ENCODE assay signal across 8 mouse cellular contexts in genomic region chr6:17177153-17177552, GRCm38 (mm10).
DNase-seq lines count a peak whose midpoint lies in the region; ATAC-seq lines count a peak whose summit lies in the region.
"Had no signal": no experiment of that assay in that cellular context is flagged by ENCODE, and none has a peak within 500 bp of the region (broad histone marks: within the 10 kb centered on the region; RNA-seq: fewer than 3 reads in every experiment).

No protein-coding gene starts in this region.

- H3K9me3 ChIP-seq in heart, embryonic 12.5 days (replicated peaks) = no peaks in the 10 kb centered on the region

- H3K27me3 ChIP-seq in heart, embryonic 12.5 days (replicated peaks) = no peaks in the 10 kb centered on the region

- no peak overlapping the region for H3K4me3 ChIP-seq in heart, embryonic 12.5 days

- H3K4me1 ChIP-seq in heart, embryonic 12.5 days (replicated peaks) = peaks cover 6% of the 10 kb centered on the region

- no peak overlapping the region for H3K9ac ChIP-seq in heart, embryonic 12.5 days
- H3K9ac ChIP-seq: liver, postnatal 0 days had no signal

- no peak for ATAC-seq in heart, embryonic 12.5 days (ENCODE audit: insufficient number of reproducible peaks, low FRiP score)
- no peak for ATAC-seq in megakaryocyte-erythroid progenitor cell, adult 5-6 weeks (replicated peaks; ENCODE audit: low FRiP score, low TSS enrichment, poor library complexity, severe bottlenecking)
- ATAC-seq: liver, postnatal 0 days had no signal

- WGBS in heart, embryonic 12.5 days = 40% methylated on average over 7 of the region's 7 CpGs

- H3K36me3 ChIP-seq in heart, embryonic 12.5 days = no peaks in the 10 kb centered on the region

- peak; percentile 79 for DNase-seq in ovary, adult 18-20 months (ENCODE audit: low spot score)
- DNase-seq in ovary, postnatal 10 days (ENCODE audit: low spot score) = no peak
- peak; percentile 40 to 77 for DNase-seq in kidney, postnatal 25 days
- peak; percentile 50 for DNase-seq in testis, postnatal 14 days (ENCODE audit: low spot score)
- no peak for DNase-seq in right cerebral cortex, postnatal 14 days
- DNase-seq: liver, postnatal 0 days had no signal

- peak overlapping the region; percentile 43; the same call in 1 of the 2 replicates for H3K27ac ChIP-seq in heart, embryonic 12.5 days (ENCODE audit: poor library complexity, severe bottlenecking)

- H3K4me2 ChIP-seq in heart, embryonic 12.5 days = no peak overlapping the region

Comparison
In these comparisons a context has a peak if more than half of its experiments do, and no peak if none do; other contexts are left out.
1. DNase-seq: peak in ovary, adult 18-20 months (single experiment), kidney, postnatal 25 days (2 of 2) and testis, postnatal 14 days (single experiment); none in ovary, postnatal 10 days (single experiment) and right cerebral cortex, postnatal 14 days (single experiment).